Mouse (Mus musculus) megakaryocyte progenitor cell, adult 5-6 weeks (primary cell): ENCODE data around the gene Lrrc1. TPM values are rescaled to one million over a fixed set of nuclear protein-coding genes. Genes with fewer than 3 reads are reported as not detected.

Experiments used
- ATAC-seq: replicated peaks from 2 replicates; pipeline ENCODE4 v1.8.0; 2016; ENCODE audit warnings: mild to moderate bottlenecking, moderate TSS enrichment, inconsistent platforms; ENCODE audit not compliant: poor library complexity
- total RNA-seq, 2 experiments: library from RNA; stranded (forward) in 1 of 2; stranded (reverse) in 1 of 2; fragments of 157-497, 149-512 nt in 1 of 2; fragments of 200-1000 nt in 1 of 2; gene quantifications; 2 replicates each; pipeline versions ENCODE4 v1.2.3 to v1.2.4; 2015 to 2017

Lrrc1 gene
- total RNA-seq, 2 experiments from 2014 or later: 9.1 to 13.8 TPM

DNA sequence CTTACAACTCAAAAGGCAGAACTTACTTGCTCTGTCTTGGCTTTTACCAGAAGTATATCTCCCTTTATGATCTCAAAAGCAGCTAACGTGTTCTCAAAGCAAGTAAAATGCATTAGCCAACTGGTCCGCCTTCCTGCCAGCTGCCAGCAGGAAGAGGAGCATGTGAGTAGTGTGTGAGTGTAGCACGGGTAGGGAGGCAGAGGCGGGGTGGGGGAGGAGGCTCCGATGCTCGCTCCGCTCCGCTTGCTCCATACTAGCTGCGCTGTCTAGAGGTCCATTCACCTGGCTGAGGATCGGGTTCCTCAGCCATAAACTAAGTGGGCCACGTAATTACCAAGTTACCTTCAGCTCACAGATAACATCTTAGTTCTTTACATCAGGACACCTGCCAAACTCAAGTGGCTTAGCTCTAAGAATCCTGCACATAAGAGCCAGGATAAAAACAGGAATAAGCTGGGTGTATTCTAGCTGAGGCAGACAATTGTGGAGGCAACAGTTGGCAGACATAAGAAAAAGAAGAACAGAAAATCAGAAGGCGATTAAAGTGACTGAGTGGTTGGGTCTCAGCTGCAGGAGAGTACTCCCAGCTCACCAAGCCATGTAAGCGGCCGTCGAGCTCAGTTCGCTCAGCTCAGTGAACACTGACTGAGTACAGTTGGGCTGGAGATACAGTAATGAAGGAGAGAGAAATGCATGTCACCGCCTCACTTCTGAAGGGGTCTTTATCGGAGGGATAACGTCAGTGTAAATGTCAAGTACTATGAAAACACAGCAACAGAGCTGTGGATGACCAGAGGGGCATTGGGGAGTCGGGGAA is 74.7 kb downstream of the Lrrc1 start:
- ATAC-seq: peak; percentile 90

DNA sequence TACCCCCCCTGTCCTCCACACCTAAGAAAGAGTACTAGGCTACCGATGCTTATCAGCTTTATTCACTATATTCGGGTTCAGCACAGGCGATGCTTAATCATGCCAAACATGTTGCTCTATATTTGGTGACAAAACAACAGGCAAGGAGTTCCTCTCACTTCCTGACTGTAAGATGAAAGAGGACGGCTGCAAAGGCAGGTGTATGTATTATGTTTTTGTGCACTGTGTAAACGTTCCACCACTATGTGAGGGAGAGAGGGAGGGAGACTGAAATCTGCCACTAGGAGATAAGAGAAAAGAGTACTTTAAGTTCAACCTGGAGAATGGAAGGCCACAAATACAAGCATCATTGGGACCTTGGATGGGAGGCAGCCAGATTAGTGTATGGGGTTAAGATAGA is 77.7 kb downstream of the Lrrc1 start:
- ATAC-seq: peak; percentile 30

DNA sequence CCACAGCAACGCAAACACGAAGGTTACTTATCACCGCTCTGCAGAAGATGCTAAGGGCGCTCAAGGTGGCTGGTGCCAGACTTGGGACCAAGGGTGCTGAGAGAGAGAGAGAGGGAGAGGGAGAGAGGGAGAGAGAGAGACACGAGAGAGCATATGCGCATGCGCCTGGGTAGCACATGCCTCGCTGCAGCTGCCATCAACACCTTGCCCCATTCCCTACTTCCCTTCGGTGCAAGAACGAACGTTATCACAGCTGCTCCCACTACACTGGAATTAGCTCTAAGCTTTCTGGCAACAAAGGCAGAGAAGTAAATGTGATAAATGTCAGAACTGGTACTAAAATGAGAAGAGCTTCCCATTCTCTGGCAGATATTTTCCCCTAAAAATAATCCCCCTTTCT is 79.3 kb downstream of the Lrrc1 start:
- no peak for ATAC-seq

DNA sequence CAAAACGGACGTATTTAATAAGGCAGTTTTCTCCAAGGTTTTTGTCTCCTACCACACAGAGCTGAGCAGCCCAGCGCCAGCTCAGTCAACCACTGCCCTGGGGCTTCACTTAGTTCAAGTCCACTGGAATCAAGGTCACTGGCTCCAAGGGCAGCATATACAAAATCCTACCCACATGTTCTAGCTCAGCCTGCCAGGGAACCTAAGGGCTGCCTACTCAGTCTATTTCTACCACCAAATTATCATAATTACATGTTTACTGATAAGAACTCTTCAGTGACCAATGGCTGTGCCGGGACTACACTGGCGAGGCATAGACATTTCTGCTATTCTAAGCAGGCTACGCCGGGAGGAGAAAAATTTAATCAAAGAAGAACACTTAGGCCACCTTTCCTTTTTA is 80.8 kb downstream of the Lrrc1 start:
- ATAC-seq: peak; percentile 71

DNA sequence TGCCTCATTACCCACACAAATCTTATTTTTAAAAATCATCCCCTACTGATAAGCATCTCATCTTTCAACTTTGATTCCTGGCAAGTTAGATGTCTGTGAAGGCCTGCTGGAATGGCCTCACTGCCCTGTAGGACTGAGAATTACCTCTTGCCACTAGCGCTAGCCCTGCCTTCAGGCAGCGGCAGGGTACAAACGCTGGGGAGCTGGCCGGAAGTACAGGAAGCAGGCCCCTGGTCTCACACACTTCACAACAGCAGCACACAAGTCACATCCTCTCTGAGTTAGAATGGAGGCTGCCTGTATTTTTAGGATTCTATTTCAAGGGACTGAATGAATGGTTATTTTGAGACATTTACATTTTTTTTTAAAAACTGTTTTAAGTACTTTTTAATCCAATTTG is 81.5 kb downstream of the Lrrc1 start:
- ATAC-seq: peak; percentile 40

DNA sequence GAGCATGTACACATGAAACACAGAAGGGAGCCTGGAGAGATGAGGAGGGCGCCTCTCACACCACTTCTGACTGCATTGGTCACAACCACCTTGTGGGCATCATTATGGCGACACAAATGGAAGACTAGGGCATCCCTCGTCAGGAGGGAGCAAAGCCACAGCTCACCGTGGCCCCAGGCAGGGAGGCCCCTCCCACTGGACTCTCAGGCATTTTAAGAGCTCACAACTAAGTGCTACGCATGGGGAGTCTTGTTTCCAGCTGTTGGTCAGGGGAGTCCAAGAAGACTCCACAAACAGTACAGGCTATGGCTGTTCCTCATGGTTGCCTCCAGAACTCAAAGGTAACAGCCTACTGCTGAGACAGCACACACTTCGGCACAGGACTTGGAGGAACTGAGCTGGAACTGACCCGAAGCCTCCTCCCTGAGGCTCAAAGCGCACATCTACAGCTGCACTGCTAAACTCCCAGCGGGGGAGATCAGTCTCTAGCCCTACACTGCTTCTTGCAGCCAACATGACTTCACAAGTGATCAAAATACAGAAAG is 83.2 kb downstream of the Lrrc1 start:
- no peak for ATAC-seq

DNA sequence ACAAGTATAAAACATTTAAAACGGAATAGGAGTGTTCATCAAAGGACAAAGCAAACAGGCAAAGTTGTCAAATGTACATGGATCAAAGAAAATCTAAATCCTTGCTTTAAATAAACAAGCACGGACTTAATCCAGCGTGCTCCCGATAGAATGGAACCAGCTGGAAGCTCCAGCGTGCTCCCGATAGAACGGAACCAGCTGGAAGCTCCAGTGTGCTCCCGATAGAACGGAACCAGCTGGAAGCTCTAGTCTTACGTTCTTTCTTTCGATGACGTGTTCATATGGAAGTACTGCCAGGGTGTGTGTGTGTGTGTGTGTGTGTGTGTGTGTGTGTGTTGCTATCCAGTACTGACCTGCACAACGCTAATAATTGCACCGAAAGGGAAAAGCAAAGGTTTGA is 84.3 kb downstream of the Lrrc1 start:
- ATAC-seq: no peak

DNA sequence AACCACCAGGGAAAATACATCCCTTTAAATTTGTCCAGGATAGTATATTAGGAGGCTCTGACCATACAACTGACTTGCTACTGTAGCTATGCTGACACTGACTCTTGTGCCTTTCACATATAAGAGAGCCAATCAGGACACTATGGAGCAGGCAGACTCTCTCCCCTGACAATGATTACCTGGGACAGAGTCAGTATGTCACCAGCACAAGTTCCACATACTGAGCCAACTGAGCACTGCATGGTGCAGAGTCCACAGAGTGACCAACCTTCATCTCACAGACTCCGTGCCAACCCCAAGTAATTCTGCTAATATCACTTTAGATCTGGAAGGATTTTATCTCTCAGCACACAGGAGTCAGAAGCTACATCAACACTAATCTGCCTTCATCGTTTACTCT is 85.3 kb downstream of the Lrrc1 start:
- ATAC-seq: no peak

DNA sequence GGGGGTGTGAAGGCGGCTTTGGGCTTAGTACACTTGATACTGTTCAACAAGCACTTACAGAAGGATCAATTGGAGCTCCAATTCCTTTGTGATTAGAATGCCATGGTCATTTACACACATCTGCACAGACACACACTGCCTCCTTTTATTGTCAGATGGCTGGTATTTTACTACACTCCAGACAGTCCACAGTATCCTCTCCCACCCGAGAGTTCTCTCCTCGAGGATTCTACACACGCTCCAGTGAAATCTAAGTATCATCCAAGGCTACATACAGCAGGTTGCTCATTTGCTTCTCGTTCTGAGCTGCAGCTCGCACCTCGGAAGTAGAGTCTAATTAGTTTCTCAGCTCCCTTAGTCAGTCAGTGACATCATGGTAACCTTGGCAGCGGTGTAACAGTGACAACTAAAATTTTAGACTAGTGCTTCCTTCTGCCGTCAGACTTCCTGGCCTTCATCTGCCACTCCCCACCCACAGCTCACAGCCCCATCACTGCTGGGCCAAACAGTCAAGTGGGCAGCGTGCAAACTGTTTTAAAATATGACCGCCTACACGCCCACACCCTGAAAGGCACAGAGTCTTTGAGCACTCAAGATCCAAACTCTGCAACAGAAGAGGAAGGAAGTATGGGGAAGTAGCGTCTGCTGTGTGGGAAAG is 88.4 kb downstream of the Lrrc1 start:
- peak; percentile 81 for ATAC-seq

DNA sequence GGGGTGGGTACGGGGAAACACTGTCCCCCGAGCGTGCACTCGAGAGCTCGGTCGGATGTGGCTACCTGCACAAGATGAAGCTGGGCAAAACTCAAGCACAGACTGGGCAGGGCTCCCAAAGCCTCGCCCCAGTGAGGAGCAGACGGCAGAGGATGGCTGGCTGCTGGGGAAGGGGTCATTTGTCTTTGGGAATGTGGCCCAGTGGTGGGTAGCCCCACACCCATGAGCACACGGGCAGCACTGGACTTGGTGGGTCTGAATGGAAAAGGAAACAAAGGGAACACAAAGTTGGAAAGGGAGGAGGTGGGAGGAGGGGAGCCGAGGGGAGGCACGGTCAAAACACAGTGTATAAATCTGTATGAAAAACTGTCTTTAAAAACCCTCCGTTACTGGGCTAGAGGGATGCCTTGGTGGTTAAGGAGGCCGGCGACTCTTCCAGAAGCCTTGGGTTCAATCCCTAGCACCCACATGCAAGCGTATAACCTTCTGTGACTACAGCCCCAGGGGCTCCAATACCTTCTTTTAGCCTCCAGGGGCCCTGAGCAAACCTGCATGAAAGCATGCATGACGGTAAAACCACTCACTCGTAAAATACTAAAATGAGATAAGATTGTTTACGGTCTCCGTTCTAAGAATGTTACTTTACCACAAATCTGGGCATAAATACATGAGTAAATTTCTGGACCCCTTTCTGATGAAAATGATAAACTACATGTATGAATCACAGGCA is 89.1 kb downstream of the Lrrc1 start:
- ATAC-seq: no peak

DNA sequence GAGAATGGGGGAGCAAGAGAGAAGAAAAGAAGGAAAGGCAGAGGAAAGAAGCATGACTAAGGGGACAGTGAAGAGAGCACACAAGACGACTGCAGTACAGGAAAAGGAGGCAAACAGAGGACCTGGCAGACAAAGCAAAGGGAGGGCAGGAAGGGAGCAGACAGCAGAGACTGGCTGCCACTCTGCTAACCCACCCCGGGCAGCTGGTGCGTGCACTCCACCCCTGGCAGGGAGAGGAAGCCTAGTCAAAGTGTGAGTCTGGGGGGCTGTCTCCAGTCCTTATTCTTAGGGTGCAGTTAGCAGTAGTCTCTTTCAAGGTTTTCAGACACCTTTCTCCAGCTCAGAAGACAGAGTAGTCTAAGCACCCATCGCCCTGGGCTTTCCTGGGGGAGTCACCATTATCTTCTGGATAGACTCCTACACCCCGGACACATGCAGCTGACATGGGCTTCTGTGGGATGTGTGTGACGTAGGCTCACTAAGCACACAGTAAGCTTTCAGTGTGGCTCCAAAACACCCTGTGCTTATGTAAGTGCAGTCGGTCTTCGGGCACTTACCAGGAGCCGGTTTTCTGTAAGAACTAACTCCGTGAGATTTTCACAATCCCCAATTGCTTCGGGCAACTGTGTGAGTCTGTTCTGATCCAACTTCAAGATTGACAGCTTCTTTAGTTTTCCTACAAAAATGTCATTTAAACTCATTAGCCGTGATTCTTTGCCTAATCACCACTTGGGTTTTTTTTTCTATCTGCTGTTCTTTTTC is 92.4 kb downstream of the Lrrc1 start:
- ATAC-seq: no peak

DNA sequence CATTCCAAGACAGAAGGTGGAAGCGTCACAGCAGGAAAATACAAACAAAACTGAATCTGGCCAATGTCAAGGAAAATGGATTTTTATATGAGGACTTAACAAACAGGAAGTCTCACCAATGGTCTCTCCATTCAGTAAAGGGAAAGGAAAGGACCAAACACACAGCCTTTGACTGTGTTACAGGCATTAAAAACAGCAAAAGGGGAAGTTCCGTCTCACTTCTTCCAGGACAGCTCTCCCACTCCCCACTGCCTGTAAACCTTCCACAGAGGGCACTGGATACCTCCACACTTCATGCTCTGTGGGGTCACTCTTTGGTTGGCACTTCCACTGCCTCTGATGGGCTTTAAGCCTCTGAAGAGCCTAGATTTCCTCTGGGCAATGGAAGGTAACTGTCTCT is 94.2 kb downstream of the Lrrc1 start:
- ATAC-seq: peak; percentile 66

DNA sequence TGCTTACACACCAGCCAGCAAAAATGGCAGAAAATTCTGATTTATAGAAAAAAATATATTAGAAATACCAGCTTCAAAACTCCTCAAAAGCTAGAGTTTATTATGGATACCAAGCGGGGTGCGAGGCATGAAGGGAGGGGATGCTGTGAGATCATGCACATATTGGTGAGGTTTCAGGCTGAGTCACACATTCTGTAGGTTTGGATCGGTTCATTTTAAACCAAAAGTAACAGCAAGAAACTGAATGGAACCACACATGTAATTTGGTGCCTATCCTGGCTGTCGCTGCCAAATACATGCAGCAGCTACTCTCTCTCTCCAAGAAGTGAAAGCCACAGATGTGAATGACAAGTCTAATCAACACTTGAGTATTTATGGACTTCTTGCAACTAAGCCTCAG is 99.8 kb downstream of the Lrrc1 start:
- no peak for ATAC-seq

DNA sequence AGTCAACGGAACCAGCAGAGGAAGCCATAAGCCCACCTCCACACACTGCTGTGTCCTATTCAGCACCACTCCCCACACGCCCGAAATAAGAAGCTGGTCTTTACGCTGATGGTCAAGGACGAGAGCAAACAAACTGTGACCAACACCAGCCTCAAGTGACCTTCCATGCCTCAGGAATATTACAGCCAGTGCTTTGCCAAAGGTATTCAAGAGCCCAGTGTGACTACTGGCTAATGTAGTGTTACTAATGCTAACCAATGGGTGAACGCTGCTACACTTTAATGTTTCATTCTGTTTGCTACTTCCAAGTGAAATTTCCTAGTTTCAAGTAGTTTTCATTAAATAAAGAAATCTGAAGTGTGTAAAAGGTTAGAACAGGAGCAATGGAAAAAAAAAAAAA is 105.3 kb downstream of the Lrrc1 start:
- no peak for ATAC-seq

DNA sequence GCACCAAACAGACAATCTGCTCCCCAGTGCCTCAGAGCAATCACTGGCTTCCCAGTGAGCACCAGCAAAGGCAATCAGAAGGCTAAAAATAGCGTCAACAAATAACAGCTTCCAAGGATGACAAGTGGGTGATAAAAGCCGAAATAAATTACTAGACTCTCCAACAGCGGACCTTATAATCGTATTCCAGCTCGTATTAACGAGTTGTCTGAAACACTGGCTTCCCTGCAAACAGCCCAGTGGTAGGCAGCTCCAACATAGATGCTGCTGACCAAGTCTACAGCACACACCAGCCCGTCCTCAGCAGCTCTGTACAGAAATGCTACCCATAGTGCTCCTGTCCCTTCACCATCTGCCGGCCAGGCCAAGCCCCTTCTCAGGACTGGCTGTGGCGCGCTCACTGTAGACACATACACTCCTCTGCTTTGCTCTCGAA is 105.8 kb downstream of the Lrrc1 start:
- ATAC-seq: no peak

DNA sequence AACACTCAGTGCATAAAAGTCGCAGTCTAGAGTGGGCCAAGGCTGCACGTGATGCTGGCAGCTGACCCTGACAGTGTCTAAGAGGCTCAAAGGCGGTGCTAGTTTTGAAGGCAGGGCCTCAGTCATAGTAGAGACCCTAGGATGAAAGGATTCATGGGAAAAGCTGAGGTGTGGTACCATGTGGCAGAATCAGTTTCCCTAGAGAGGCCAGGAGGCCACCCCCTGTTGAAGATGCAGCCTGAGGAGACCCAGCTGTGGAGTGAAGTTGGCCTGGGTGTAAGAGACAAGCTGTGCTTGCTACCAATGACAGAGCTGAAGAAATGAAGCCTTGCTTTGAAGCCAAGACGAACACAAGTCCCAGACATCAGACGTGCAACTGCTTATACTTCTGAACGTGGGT is 107.5 kb downstream of the Lrrc1 start:
- no peak for ATAC-seq

DNA sequence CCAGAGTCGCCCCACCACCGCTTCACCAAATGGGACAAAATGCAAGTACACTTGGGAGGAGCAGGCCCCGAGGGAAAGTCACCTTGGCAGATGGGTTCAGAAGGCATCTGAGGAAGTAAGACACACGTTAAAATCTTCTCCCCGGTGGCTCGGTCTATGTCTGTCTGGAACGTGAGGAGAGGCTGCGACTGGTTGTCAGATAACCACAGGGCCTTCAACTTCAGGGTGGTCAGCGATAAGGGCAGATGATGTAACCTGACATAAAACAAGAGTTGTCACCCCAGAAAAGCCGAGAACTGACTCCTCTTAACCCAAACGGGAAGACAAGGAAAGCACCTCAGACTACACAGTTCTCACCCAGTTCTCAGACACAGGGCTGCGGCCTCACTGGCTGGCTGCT is 109.7 kb downstream of the Lrrc1 start:
- ATAC-seq: peak; percentile 90

DNA sequence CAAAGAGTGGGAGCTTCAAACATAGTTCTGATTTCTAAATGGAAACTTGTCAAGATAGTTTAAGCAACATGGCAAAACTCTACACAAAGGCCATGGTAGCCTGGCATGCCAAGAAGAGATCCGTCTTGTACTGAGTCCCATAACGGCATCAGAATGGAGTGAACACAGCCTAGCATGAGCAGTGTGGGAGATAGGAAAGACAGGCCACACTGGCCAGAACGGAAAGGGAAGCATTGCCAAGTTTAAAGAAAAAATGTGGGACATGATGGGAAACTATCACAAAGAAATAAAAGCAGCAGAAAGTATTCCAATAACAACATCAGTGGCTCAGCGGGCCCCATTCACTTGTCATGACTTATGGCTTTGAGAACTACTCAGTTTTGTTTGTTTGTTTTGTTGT is 111.2 kb downstream of the Lrrc1 start:
- ATAC-seq: no peak

DNA sequence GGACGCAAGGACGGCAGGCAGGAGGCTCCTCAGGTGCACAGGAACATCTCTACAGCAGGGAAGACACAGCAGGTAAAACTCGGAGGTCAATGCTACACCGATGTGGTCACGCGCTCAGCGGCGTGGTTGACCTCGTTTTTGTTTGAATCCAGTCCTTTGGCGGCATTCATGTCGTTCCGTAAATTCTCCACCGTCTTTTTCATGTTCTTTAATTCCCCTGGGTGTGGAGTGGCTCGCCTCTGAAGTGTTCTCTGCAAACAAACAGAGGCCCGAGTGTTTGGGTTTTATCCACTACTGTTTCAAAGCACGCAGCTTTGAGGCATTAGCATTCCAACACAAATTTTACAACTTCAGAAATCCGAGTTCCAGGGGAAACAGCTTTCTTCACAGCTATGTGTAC is 112.6 kb downstream of the Lrrc1 start:
- no peak for ATAC-seq

DNA sequence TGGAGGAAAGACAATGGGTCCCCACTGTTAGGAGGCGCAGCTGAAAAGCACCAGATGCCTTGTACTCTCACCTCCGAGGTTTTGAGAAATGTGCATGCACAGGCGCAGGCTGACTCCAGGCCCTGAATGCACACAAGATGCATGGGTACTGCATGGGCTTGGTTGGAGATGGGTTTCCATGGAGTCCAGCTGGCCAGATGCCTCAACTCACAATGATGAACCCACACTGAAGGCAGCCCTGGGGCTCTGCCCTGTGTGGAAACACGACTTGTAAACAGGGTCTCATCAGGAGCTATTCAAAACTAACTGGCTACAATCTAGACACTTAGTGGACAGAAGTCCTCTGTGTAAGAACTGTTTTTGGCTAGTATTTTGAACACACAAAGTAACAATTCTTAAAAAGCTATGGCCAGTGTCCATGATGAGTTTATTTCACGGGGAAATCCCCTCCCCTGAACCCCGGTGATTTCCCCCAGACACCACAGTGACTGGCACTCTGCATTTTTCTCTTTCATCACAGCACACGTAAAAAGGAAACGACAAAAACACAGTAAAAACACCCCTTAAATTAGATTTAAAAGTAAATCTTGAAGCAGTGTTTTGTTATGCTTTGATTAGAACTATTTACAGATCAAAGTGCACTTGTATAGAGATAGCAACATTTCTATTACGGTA is 114.1 kb downstream of the Lrrc1 start:
- no peak for ATAC-seq
